Mouse (Mus musculus): Measurements from ENCODE around the gene Inpp4a.

Inpp4a gene

GRCm38 (mm10) chr1:37299540-37300491, at the start of gene Inpp4a:
TSS of gene Inpp4a (plus strand) at chr1:37299865.
- DNase-seq (ENCODE audit: extremely low read depth, insufficient read length, low spot score): peak; percentile 89

- DNase-seq (ENCODE audit: extremely low read depth, insufficient read length, low spot score): peak; percentile 27
Observed at GRCm38 (mm10) chr1:37250643-37251310, 48.9 kb upstream of the Inpp4a start.

- DNase-seq (ENCODE audit: extremely low read depth, insufficient read length, low spot score): no peak
Observed at GRCm38 (mm10) chr1:37258443-37258842, 41.2 kb upstream of the Inpp4a start.

- peak; percentile 37 for DNase-seq (ENCODE audit: extremely low read depth, insufficient read length, low spot score)
Observed at GRCm38 (mm10) chr1:37272464-37272863, 27.2 kb upstream of the Inpp4a start.

DNA sequence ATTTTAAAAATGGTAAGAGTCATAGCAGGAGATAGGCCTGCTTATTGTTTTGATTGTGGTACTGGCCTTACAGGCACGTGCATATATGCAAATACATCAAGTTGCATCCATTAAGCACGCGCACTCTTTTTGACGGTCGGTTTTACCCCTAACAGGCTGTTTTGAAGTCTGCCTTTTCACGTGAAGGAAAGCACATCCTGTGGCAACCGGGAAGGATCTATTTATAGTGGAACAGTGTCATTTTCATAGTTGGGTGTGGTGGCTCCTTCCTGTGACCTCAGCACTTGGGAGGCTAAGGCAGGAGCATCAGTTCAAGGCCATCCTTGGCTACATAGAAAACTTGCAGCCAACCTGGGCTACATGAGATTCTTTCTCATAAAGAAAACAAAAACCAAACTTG, 13.1 kb upstream of the Inpp4a start:
- no peak for DNase-seq (ENCODE audit: extremely low read depth, insufficient read length, low spot score)

DNA sequence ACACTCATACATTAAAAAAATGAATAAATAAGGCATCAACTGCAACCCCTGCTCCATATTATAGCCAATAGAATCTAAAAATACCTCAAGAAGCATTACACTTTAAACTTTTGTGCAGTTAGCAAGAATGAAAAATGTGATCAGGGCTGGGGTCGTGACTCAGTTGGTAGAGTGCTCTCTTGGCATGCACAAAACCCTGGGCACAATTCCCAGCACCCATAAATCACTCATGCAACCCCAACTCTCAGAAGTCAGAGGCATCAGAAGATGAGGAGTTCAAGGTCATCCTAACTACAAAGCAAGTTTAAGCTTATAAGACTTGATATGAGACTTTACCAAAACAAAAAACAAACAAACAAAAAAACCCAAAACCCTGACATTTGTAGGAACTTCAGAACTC, 11.9 kb upstream of the Inpp4a start:
- no peak for DNase-seq (ENCODE audit: extremely low read depth, insufficient read length, low spot score)

DNA sequence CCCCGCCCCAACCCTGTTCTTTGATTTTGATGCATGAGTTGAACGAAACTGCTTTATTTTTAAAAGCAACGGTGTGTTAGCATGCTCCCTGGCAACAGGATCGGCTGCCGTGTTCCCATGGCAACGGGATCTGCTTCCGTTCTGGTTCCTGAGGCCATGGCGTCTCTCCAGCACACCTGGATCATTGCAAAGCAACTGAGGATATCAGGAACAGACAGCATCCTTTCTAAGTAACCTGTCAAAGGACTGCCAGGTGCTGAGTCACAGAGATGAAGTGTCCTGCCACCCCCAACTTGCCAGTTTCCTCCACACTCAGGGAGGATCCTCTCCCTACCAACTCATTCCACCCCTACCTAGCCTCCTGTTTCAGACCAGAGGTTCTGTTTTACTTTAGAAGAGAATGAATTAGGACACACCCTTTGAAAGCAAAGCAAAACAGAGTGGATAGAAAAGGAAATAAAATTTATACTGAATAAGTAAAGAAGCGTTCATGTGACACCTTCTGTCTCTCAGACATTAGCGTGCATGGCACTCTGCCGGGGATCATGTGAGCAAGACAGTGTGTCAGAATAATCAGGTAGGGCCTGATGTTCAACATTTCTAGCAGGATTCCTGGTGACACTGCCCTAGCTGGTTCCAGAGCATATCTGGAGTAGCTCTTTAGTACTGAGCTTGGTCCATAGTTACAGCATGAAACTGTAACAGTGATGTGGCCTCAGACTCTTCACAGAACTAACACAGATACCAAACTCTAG, 11.3 kb upstream of the Inpp4a start:
- DNase-seq (ENCODE audit: extremely low read depth, insufficient read length, low spot score): no peak

DNA sequence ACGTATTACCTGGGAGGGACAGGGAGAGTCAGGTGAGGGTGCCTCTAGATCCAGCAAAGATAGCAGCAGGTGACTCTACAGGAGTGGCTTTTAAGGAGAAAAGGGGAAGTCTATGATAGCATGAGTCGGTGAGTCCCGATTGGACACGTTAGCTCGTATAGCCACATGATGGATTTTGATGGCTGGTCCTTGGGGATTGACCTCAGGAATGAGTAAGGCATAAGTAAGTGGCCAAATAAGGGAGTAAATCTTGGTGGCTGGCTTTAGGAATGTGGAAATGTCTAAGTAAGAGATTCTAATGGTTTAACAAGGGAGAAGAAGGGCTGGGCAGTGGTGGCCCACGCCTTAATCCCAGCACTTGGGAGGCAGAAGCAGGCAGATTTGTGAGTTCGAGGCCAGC, 10.7 kb upstream of the Inpp4a start:
- DNase-seq (ENCODE audit: extremely low read depth, insufficient read length, low spot score): no peak

- no peak for DNase-seq (ENCODE audit: extremely low read depth, insufficient read length, low spot score)
Observed at GRCm38 (mm10) chr1:37296414-37296813, 3.3 kb upstream of the Inpp4a start.

DNA sequence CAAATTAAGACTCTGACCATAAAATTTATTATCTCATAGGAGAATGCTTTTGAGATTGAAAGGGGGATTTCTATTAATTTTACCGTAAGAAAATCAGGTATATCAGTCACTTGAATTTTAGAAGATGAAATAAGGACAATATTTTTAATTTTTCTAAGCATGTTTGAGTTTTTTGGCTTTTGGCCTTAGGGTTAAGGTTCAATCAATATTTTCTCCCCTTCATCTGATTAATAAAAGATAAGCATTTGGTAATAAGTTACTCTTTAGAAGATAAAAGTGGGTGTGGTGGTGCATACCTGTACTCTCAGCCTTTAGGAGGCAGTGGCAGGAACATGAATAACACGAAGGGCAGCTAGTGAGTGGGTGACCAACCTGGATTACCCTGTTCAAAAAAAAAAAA, 761 bp upstream of the Inpp4a start:
- DNase-seq (ENCODE audit: extremely low read depth, insufficient read length, low spot score): no peak

DNA sequence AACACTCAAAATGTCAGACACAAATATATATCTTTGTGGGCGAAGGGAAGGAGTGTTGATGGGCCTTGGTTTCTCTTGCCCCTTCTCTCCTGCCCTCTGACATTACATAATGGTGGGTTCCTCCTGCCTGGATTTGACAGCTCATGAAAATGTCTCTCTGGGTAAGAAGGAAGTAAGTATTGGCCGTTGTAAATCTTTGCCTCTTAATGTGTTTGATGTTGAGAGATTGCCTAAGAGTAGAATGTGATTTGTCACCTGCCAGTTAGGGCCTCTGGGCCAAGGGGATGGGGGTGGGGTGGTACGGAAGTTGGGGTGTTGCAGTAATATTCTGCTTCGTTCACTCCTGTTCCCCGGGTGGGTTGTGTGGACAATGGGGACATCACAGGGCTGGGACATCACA, 985 bp downstream of the Inpp4a start:
- no peak for DNase-seq (ENCODE audit: extremely low read depth, insufficient read length, low spot score)

GRCm38 (mm10) chr1:37302801-37303200, 3.1 kb downstream of the Inpp4a start:
- DNase-seq (ENCODE audit: extremely low read depth, insufficient read length, low spot score): no peak

DNA sequence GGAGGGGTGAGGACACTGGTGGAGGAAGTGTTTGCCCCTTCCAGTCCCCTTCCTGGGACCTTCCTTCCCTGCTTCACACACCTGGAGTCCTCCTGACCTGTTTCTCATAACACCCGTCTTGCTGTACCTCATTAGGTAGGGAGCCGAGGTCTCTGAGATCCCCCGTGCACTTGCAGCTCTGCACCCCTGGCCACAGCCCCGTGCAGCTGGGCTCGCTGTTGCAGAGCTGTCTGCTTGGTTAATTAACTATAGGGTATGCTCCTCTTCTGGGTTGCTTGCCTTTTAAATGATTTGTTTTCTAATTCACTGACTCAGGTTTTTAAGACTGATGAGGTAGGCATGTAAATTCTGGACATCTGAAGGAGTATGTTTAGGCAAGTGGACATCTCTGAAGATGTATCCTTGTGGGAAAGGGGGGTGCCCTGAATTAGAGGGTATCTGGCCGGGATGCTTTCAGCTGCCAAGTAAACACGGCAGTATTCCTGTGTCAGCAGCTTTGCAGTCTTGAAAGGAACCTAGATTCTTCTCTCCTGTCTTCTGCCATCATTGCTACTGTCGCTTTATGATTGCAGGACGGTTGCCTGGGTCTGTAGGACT, 6.1 kb downstream of the Inpp4a start:
- DNase-seq (ENCODE audit: extremely low read depth, insufficient read length, low spot score): no peak

DNA sequence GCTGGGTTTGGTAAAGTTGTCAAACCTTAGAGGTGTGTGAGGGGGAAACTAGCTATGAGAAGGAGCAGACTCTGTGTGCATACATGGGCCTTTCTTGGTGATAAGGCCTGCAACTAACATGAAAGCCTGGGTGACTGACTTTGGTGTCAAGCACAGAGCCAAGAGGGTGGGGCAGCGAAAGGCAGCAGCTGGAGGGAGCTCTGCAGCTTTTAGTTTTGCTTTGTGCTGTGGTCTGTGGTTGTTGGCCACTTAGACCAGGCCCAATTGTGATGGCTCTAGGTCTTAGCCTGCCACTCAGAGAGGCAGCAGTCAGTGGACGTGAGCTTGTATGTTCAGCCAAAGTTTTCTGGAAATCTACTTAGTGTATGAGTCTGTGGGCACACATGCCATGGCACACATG, 7.9 kb downstream of the Inpp4a start:
- peak; percentile 52 for DNase-seq (ENCODE audit: extremely low read depth, insufficient read length, low spot score)

DNA sequence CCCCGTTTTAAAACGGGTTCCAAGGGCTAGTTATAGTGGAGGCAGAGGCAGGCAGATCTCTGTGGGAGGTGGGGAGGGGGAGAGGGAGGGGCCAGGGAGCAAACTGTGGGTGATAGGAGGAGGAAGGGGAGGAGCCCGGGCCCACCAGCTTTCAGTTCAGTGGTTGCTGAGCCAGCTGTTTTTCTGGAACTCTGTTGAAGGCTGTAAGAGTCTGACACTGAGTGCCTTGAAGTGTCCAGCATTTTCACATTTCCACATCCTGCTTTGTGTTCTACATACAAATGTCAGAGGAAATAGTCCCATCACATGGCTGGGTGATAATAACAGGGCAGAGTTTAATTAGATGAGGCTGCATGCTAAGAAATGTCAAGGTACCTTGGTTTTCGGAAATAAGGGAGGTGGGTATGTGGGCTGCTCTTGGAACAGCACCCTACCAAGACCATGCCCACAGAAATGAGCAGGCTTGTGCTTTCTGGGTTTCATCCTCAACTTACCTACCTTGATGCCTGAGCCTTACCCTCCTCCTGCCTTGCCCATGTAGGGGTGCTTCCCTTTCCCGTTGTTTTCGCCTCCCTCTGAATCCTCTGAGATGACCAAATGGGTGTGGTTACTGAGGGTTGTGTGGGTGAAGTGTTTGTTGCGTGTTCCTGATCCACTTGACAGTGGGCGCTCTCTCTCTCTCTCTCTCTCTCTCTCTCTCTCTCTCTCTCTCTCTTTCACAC, 8.5 kb downstream of the Inpp4a start:
- no peak for DNase-seq (ENCODE audit: extremely low read depth, insufficient read length, low spot score)

GRCm38 (mm10) chr1:37308743-37309100, 9.1 kb downstream of the Inpp4a start:
- DNase-seq (ENCODE audit: extremely low read depth, insufficient read length, low spot score): no peak

DNA sequence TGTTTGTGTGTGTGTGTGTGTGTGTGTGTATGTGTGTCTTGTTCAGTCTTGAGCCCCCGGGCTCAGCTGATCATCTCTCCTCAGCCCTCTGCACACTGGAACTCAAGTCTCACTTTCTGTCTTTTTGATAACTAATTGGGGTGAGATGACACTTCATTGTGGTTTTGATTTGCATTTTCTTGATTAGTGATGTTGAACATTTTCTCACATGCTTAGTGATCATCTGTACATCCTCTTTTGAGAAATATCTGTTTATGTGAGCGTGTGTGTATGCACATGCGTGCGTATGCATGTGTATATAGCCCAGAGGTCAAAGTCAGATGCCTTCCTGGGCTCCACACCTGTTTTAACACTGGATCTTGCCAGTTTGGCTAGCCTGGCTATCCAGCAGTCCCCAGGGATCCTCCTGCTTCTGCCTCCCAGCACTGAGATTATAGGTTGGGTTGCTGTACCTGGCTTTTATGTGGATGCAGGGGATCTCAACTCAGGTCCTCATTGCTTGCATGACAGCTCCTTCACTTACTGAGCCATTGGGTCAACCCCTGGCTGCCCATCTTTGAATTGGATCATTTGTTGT, 10.4 kb downstream of the Inpp4a start:
- no peak for DNase-seq (ENCODE audit: extremely low read depth, insufficient read length, low spot score)

DNA sequence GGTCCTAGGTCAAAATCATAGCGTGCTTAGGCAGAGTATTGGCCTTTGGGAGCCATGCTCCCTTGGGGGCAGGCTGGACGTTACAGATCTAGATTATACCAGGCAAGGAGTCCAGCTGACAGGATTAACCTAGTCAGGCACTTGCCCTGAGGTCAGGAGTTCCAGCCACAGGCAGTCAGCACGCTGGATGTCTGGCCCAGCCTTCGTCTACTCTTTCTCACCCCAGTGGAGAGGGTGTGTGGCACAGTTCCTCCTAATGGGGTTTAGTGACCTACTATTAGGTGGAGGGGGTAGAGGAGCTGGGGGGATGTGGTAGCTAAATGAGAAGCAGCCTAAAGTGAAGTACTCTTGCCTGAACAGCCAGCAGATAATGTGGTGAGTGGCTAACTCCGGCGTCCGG, 14.7 kb downstream of the Inpp4a start:
- no peak for DNase-seq (ENCODE audit: extremely low read depth, insufficient read length, low spot score)

GRCm38 (mm10) chr1:37317644-37318285, 18.1 kb downstream of the Inpp4a start:
- no peak for DNase-seq (ENCODE audit: extremely low read depth, insufficient read length, low spot score)
